Mouse (Mus musculus) kidney, postnatal 0 days (tissue): ENCODE results near the gene Tapbp. TPM values are rescaled to one million over a fixed set of nuclear protein-coding genes. Genes with fewer than 3 reads are reported as not detected.
"Not testable (repeated sequence)": the region's sequence is repeated elsewhere in the genome, so short reads cannot be mapped to it uniquely, and the experiment has no call there.

ENCODE experiments used
- ATAC-seq: fragments of 200-750 bp; cut with Nextera tagmentation; replicated peaks from 2 replicates; pipeline ENCODE4 v1.8.0; 2017; ENCODE audit warnings: low read depth, moderate number of reproducible peaks, moderate TSS enrichment, moderate library complexity; ENCODE audit not compliant: low FRiP score
- DNase-seq: peaks from one replicate; pipeline ENCODE4 v3.0.0-alpha.2; 2016; ENCODE audit warnings: low spot score
- H3K27ac ChIP-seq: fragments of 300-500 bp; sonication (generic); 2 replicates; pipeline ENCODE4 v1.5.1; 2014; ENCODE audit warnings: mild to moderate bottlenecking
- H3K27me3 ChIP-seq: fragments of 300-500 bp; sonication (generic); 2 replicates; pipeline ENCODE4 v1.6.1; 2014; ENCODE audit warnings: low read length, mixed read lengths; ENCODE audit not compliant: insufficient read depth
- H3K36me3 ChIP-seq: fragments of 300-500 bp; sonication (generic); 2 replicates; pipeline ENCODE4 v1.6.1; 2014; ENCODE audit warnings: low read length, mixed read lengths; ENCODE audit not compliant: insufficient read depth
- H3K4me1 ChIP-seq: fragments of 300-500 bp; sonication (generic); replicated peaks from 2 replicates; pipeline ENCODE4 v1.6.1; 2014; ENCODE audit warnings: antibody characterized with exemption, low read length, mixed read lengths; ENCODE audit not compliant: insufficient read depth
- H3K4me2 ChIP-seq: fragments of 300-500 bp; sonication (generic); 2 replicates; pipeline ENCODE4 v1.6.1; 2014; ENCODE audit warnings: mild to moderate bottlenecking, low read length, moderate library complexity, mixed read lengths
- H3K4me3 ChIP-seq: fragments of 300-500 bp; sonication (generic); replicated peaks from 2 replicates; pipeline ENCODE4 v1.5.1; 2014; ENCODE audit warnings: low read depth, low read length
- H3K9ac ChIP-seq: fragments of 300-500 bp; sonication (generic); 2 replicates; pipeline ENCODE4 v1.6.1; 2014; ENCODE audit warnings: low read depth, low read length
- H3K9me3 ChIP-seq: fragments of 300-500 bp; sonication (generic); replicated peaks from 2 replicates; pipeline ENCODE4 v1.6.1; 2016; ENCODE audit warnings: low read length, inconsistent platforms, mixed read lengths
- CTCF ChIP-seq: IDR thresholded peaks from 2 replicates; pipeline ENCODE4 v1.5.1; 2016; ENCODE audit warnings: antibody characterized with exemption, low read depth, mild to moderate bottlenecking, moderate library complexity
- WGBS: fragments of 180-500 bp; shearing (Covaris S2); extraction: QIAGEN DNeasy Blood & Tissue Kit; methylation state at CpG from one replicate; pipeline ENCODE4 v1.1.7; 2014; 5-methylcytosine and 5-hydroxymethylcytosine counted together
- polyA plus RNA-seq: library from polyadenylated mRNA; unstranded; fragments of >200 nt; fragmentation: Nextera tagmentation; extraction: Ambion mirVana; gene quantifications from 2 replicates; pipeline ENCODE4 v1.2.1, GENCODE M21; 2015

The Tapbp gene
- polyA plus RNA-seq, 1 experiment from 2014 or later = 53.2 TPM

DNA sequence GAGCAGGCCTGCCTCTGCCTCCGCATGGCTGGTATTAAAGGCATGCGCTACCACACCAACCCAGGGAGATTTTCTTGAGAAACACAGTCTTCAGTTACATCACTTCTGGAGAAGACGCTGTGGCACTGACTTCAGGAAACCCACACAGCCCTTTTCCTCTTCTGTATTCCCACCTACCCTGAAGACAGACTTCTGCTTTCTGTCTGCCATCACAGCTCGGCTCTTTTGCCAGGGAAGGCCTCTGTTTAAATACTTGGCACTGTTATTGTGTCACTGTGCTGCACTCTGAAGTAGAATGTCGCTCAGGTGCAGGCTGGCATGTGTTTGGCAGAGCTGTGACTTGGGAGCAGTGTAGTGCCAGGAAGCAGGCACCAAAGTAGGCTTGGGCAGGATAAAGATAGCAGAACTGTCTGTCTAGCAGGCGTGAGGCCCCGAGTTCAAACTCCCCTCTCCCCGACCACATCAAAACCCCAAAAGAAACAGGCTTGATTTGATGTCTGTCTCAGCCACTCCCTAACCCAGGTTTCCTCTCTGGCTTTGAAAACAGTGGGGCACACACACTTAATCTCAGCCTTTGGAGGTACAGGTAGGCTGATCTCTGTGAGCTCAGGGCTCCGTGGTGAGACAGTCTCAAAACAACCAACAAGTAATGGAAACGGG is 31.9 kb downstream of the Tapbp start:
- Histone ChIP-seq H3K9ac (no peak overlapping the region), H3K4me3 (no peak overlapping the region), H3K36me3 (peaks cover 17% of the 10 kb centered on the region; the same call in 1 of the 2 replicates), H3K9me3 (no peaks in the 10 kb centered on the region), H3K4me2 (no peak overlapping the region), H3K4me1 (peaks cover 13% of the 10 kb centered on the region; the same call in 1 of the 2 replicates), H3K27ac (no peak overlapping the region), H3K27me3 (no peaks in the 10 kb centered on the region)
- TF ChIP-seq CTCF = no peak
- WGBS = 86% methylated on average over 10 of the region's 10 CpGs
- ATAC-seq (no peak), DNase-seq (no peak)

DNA sequence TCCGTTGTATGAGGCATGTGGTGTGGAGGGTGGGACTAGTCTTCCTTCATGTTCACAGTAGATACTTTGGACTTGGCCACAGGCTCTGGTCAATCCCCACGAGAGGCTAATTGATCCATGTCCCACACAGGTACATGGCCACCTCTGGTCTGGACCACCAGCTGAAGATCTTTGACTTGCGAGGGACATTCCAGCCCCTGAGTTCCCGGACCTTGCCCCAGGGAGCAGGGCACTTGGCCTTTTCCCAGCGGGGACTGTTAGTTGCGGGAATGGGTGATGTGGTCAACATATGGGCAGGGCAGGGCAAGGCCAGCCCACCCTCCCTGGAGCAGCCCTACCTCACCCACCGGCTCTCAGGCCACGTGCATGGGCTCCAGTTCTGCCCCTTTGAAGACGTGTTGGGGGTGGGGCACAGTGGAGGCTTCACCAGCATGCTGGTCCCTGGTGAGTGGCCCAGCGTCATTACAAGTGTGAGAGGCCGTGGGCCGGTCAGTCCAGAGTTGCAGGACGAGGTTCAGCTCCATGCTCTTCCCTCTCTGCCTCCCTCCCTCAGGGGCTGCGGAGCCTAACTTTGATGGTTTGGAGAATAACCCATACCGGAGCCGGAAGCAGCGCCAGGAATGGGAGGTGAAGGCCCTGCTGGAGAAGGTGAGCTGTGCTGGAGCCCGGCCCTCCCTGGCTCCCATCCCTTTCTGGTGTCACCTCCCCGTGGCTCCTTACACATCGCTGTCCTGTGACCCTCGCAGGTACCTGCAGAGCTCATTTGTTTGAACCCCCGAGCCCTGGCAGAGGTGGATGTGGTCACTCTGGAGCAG is 32.6 kb downstream of the Tapbp start:
- no peak for TF ChIP-seq CTCF
- peaks cover 17% of the 10 kb centered on the region for H3K4me1 ChIP-seq
- H3K27ac ChIP-seq = no peak overlapping the region
- H3K4me2 ChIP-seq = no peak overlapping the region
- no peaks in the 10 kb centered on the region for H3K27me3 ChIP-seq
- WGBS = 84% methylated on average over 22 of the region's 22 CpGs
- peaks cover 22% of the 10 kb centered on the region; the same call in 1 of the 2 replicates for H3K36me3 ChIP-seq
- H3K4me3 ChIP-seq = no peak overlapping the region
- no peaks in the 10 kb centered on the region for H3K9me3 ChIP-seq
- no peak for ATAC-seq
- no peak for DNase-seq
- H3K9ac ChIP-seq = no peak overlapping the region

DNA sequence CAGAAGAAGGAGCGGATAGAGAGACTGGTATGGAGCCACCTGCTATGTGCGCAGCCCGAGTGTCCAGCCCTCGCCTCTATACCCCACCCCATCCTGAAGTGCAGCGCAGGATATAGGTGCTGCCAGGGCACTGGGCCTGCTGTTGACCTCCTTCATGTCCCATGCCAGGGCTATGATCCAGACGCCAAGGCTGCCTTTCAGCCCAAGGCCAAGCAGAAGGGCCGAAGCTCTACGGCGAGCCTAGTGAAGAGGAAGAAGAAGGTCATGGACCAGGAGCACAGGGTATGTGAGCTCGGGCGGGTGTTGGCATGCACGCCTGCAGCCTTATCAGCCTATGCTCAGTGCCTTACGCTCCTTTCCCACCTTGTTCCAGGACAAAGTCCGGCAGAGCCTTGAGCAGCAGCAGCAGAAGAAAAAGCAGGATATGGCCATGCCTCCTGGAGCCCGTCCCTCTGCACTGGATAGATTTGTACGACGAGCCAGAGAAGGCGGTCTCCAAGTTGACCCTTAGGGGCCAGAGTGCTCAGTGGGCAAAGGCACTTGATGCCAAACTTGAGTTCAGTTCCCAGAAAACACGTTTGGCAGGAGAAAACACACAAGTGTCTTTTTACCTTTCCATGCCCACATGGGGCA is 33.3 kb downstream of the Tapbp start:
- WGBS = 91% methylated on average over 19 of the region's 19 CpGs
- Histone ChIP-seq H3K4me2 (no peak overlapping the region), H3K4me3 (no peak overlapping the region), H3K27ac (no peak overlapping the region), H3K9ac (no peak overlapping the region), H3K27me3 (no peaks in the 10 kb centered on the region), H3K4me1 (peaks cover 22% of the 10 kb centered on the region), H3K36me3 (peaks cover 28% of the 10 kb centered on the region; the same call in 1 of the 2 replicates), H3K9me3 (no peaks in the 10 kb centered on the region)
- TF ChIP-seq CTCF = no peak
- DNase-seq (no peak), ATAC-seq (no peak)

DNA sequence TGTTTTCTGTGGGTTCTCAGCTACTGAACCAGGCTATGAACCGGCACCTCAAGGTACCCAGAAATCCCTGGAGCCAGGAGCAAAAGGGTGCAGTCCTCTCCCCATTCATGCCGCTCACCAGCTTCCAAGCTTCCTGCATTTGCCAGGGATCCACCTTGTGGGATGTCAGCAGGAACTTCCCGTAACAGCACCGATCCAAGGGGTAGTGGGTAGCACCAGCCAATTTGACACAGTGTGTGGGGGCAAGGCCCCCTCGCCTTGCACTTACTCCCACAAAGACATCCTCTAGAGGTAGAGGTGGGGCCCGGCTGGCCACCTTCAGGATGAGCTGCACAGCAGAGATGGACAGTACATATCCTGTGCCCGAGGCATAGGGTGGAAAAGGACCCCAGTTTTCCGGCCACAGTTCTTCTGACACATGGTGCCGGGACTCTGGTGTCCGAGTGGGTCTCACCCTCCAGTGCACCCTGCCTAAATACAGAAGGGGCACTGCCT is 34.5 kb downstream of the Tapbp start:
- no peak for TF ChIP-seq CTCF
- DNase-seq = no peak
- Histone ChIP-seq H3K27me3 (no peaks in the 10 kb centered on the region), H3K4me3 (peak overlapping the region; percentile 43), H3K36me3 (peaks cover 25% of the 10 kb centered on the region; the same call in 1 of the 2 replicates), H3K4me2 (peak overlapping the region; percentile 86), H3K9me3 (no peaks in the 10 kb centered on the region), H3K9ac (peak overlapping the region; percentile 66), H3K4me1 (peaks cover 29% of the 10 kb centered on the region), H3K27ac (peak overlapping the region; percentile 89; the same call in 1 of the 2 replicates)
- no peak for ATAC-seq
- WGBS = 70% methylated on average over 10 of the region's 10 CpGs

DNA sequence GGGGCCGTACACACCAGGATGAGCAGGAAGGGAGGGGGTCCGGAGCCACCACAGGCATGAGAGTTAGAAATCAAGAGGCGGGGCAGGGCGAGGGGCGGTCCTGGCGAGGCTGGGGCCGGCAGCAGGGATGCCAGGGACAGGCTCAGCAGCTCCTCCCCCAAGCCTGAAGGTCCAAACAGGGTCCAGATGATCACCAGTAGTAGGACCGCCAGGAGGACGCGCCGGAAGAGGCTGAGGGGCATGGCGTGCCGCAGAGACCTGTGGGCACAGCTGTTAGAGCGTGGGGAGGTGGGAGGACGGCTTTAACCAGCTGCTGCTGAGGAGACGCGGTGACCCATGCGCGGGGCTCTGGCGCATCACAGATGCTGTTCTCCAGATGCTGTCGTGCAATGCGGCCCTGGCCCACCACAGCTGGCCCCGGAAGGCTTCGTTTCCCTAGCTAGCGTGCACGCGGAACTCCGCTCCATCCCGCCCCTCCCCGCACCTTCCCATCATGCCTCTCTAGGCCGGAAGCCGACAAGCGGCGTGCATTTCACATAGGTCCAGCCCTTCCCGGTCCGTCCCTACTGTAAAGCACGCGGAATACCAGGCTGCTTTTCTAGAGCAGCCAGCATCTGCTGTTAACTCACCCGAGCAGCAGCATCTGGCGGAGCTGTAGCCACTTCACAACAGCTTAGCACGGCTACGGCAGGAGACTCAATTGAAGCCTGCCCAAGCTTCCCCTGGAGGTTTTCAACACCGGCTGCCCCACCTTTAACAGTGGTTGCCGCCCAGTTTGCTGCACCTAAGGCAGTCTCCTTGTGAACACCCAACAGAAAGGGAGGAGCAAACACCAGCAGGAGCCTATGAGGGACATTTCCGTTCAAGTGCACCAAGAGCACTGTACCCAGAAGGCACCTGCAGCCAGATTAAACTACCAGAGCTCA is 35.6 kb downstream of the Tapbp start, which contains the start of gene B3galt4:
Gene B3galt4, minus strand, starts transcription at position 468 of the 926 bp plus-strand sequence.
- ATAC-seq (peak; percentile 77), DNase-seq (peak; percentile 93)
- Histone ChIP-seq H3K4me1 (peaks cover 29% of the 10 kb centered on the region), H3K9ac (peak within 1 kb of the TSS; percentile 66), H3K9me3 (no peaks in the 10 kb centered on the region), H3K27ac (peak within 1 kb of the TSS; percentile 89), H3K36me3 (peaks cover 25% of the 10 kb centered on the region; the same call in 1 of the 2 replicates), H3K4me2 (peak within 1 kb of the TSS; percentile 86), H3K4me3 (peak within 1 kb of the TSS; percentile 43), H3K27me3 (no peaks in the 10 kb centered on the region)
- 0 out of 2 replicates have a peak, but pooled peaks have one; percentile 11 for TF ChIP-seq CTCF
- WGBS = 1% methylated on average over 45 of the region's 45 CpGs

DNA sequence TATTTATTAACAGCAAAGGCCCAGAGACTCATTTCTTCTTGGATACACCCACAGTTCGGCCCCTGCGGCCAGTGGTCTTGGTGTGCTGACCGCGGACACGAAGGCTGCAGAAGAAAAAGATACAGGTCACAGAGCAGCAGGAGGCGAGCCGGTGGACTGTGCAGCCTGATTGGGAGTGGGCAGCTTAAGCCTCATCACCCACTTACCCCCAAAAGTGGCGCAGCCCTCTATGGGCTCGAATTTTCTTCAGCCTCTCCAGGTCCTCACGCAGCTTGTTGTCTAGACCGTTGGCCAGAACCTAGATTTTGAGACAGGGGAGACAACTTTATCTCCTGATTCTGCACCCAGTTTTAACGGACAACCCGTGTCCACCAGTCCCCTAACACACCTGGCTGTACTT is 36.3 kb downstream of the Tapbp start:
- not testable (repeated sequence) for H3K9me3 ChIP-seq, ATAC-seq, H3K27me3 ChIP-seq, H3K9ac ChIP-seq, DNase-seq
- H3K27ac ChIP-seq = peak overlapping the region; percentile 89; the same call in 1 of the 2 replicates
- H3K4me3 ChIP-seq = 0 out of 2 replicates have a peak overlapping the region, but pooled peaks have one; percentile 43
- 65% methylated on average over 13 of the region's 13 CpGs for WGBS
- peaks cover 29% of the 10 kb centered on the region for H3K4me1 ChIP-seq
- peaks cover 25% of the 10 kb centered on the region; the same call in 1 of the 2 replicates for H3K36me3 ChIP-seq
- peak overlapping the region; percentile 86; the same call in 1 of the 2 replicates for H3K4me2 ChIP-seq
